Mouse (Mus musculus) forebrain, embryonic 14.5 days (tissue): ENCODE data around the gene Dpp9. TPM values are rescaled to one million over a fixed set of nuclear protein-coding genes. Genes with fewer than 3 reads are reported as not detected.
"Not testable (repeated sequence)": the region's sequence is repeated elsewhere in the genome, so short reads cannot be mapped to it uniquely, and the experiment has no call there.

ENCODE experiments used
- ATAC-seq: fragments of 200-750 bp; cut with Nextera tagmentation; 2 replicates; pipeline ENCODE4 v1.8.0; 2017; ENCODE audit warnings: mild to moderate bottlenecking, moderate library complexity
- DNase-seq: peaks from one replicate; pipeline ENCODE4 v3.0.0-alpha.2; 2015; ENCODE audit warnings: low spot score
- H3K27ac ChIP-seq: fragments of 300-500 bp; sonication (generic); 2 replicates; pipeline ENCODE4 v1.5.1; 2014; ENCODE audit warnings: low read depth, mild to moderate bottlenecking, control low read depth, low read length, moderate library complexity
- H3K27me3 ChIP-seq: fragments of 300-500 bp; sonication (generic); replicated peaks from 2 replicates; pipeline ENCODE4 v1.6.1; 2014; ENCODE audit warnings: low read length, control low read depth, mixed read lengths; ENCODE audit not compliant: control insufficient read depth, insufficient read depth
- H3K36me3 ChIP-seq: fragments of 300-500 bp; sonication (generic); 2 replicates; pipeline ENCODE4 v1.6.1; 2014; ENCODE audit warnings: low read length, control low read depth; ENCODE audit not compliant: control insufficient read depth, insufficient read depth
- H3K4me1 ChIP-seq: fragments of 300-500 bp; sonication (generic); 2 replicates; pipeline ENCODE4 v1.6.1; 2014; ENCODE audit warnings: antibody characterized with exemption, low read length, control low read depth; ENCODE audit not compliant: control insufficient read depth, insufficient read depth
- H3K4me2 ChIP-seq: fragments of 300-500 bp; sonication (generic); 2 replicates; pipeline ENCODE4 v1.6.1; 2014; ENCODE audit warnings: mild to moderate bottlenecking, control low read depth, low read length
- H3K4me3 ChIP-seq: fragments of 300-500 bp; sonication (generic); 2 replicates; pipeline ENCODE4 v1.5.1; 2014; ENCODE audit warnings: low read depth, low read length, control low read depth
- H3K9ac ChIP-seq: fragments of 300-500 bp; sonication (generic); 2 replicates; pipeline ENCODE4 v1.6.1; 2014; ENCODE audit warnings: mild to moderate bottlenecking, low read length, control low read depth, moderate library complexity
- H3K9me3 ChIP-seq: fragments of 300-500 bp; sonication (generic); replicated peaks from 2 replicates; pipeline ENCODE4 v1.6.1; 2016; ENCODE audit warnings: low read length, control low read depth, mixed read lengths; ENCODE audit not compliant: control insufficient read depth
- WGBS: fragments of 180-500 bp; shearing (Covaris S2); extraction: QIAGEN DNeasy Blood & Tissue Kit; methylation state at CpG from one replicate; pipeline ENCODE4 v1.1.7; 2014; 5-methylcytosine and 5-hydroxymethylcytosine counted together
- polyA plus RNA-seq: library from polyadenylated mRNA; unstranded; fragments of >200 nt; fragmentation: Nextera tagmentation; extraction: Ambion mirVana; gene quantifications from 2 replicates; pipeline ENCODE4 v1.2.1, GENCODE M21; 2014

Gene Dpp9
- polyA plus RNA-seq, 1 experiment from 2014 or later, result 18.3 TPM

DNA sequence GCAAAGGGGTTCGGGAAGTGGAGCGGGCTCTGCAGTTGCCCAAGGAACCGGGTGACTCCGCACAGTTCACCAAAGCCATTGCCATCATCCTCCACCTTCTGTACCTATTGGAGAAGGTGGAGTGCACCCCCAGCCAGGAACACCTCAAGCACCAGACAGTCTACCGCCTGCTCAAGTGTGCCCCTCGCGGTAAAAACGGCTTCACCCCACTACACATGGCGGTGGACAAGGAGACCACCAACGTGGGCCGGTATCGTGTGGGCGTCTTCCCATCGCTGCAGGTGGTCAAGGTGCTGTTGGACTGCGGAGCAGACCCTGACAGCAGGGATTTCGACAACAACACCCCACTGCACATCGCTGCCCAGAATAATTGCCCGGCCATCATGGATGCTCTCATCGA, 39.6 kb upstream of the Dpp9 start:
- not testable (repeated sequence) for H3K4me3 ChIP-seq, H3K27me3 ChIP-seq, DNase-seq, ATAC-seq, H3K9ac ChIP-seq, H3K27ac ChIP-seq, H3K9me3 ChIP-seq, H3K4me2 ChIP-seq, H3K4me1 ChIP-seq
- WGBS, result 96% methylated on average over 19 of the region's 19 CpGs
- peaks cover 54% of the 10 kb centered on the region for H3K36me3 ChIP-seq

GRCm38 (mm10) chr17:56257181-56257894, 38.6 kb upstream of the Dpp9 start:
- H3K27ac ChIP-seq, result no peak overlapping the region
- no peaks in the 10 kb centered on the region for H3K27me3 ChIP-seq
- peak overlapping the region; percentile 59 for H3K4me3 ChIP-seq
- 15% methylated on average over 48 of the region's 58 CpGs for WGBS
- peaks cover 45% of the 10 kb centered on the region for H3K36me3 ChIP-seq
- DNase-seq (no peak), ATAC-seq (no peak)
- peaks cover 4% of the 10 kb centered on the region for H3K4me1 ChIP-seq
- peak overlapping the region; percentile 67 for H3K9ac ChIP-seq
- H3K4me2 ChIP-seq, result peak overlapping the region; percentile 92
- no peaks in the 10 kb centered on the region for H3K9me3 ChIP-seq

DNA sequence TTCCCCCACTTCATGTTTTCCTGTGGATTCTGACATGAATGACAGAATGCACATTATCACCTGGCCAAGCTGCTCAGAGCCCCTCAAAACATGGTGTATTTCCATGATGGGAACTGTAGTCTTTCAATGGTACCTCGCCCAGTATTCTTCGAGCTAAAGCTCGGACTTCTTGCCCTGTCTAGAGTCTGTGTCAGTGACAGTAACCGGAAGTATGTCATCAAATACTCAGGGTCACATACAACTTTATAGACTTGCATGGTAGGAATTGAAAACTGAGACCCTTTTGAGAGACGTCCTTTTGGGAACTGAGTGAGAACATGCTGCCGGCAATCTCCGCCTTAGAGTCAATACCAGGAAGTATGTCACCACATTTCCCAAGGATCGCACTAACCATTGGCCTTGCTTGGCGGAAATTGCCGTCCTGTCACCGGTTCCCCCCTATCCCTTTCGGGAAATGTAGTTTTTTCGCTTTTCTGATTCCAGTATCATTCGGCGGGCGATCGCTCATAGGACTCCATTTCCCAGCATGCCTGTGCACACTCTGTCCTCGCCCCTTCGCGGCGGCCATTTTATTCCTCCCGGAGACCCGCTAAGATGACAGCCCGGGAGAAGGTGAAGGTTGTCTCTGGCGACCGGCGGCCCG, 37.7 kb upstream of the Dpp9 start, which contains the start of gene Fem1a:
TSS of gene Fem1a (plus strand) at position 572 of the 643 bp plus-strand sequence.
- ATAC-seq, result peak; percentile 92
- H3K4me2 ChIP-seq, result peak within 1 kb of the TSS; percentile 92
- peak within 1 kb of the TSS; percentile 85 for H3K27ac ChIP-seq
- no peaks in the 10 kb centered on the region for H3K27me3 ChIP-seq
- DNase-seq, result peak; percentile 100
- H3K4me1 ChIP-seq, result peaks cover 5% of the 10 kb centered on the region
- peak within 1 kb of the TSS; percentile 59 for H3K4me3 ChIP-seq
- H3K36me3 ChIP-seq, result peaks cover 35% of the 10 kb centered on the region
- H3K9ac ChIP-seq, result peak within 1 kb of the TSS; percentile 67
- H3K9me3 ChIP-seq, result no peaks in the 10 kb centered on the region
- WGBS, result under 1% methylated on average over 28 of the region's 28 CpGs

DNA sequence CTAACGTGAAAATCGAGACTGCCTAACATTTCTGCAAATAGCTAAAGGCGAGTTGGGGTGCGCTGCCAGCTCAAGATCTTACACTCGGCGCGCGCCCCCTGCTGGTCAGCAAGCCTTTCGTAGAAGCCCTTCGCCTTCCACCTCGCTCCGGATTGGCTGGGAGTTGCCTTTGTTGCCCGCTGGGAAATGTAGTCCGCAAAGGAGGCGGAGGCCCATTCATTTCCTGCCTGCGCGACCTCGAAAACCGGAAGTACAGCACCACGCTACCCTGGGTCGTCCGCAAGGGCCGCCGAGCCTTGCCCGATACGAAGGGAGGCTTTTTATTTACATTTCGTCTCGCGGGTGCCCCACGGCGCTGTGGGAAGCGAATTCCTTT, 37.1 kb upstream of the Dpp9 start:
- peak overlapping the region; percentile 54 for H3K9ac ChIP-seq
- no peaks in the 10 kb centered on the region for H3K9me3 ChIP-seq
- peak; percentile 100 for DNase-seq
- ATAC-seq, result peak; percentile 94
- H3K4me2 ChIP-seq, result peak overlapping the region; percentile 92
- peaks cover 8% of the 10 kb centered on the region for H3K4me1 ChIP-seq
- whole genome bisulfite sequencing, result under 1% methylated on average over 32 of the region's 32 CpGs
- no peaks in the 10 kb centered on the region for H3K27me3 ChIP-seq
- peaks cover 30% of the 10 kb centered on the region for H3K36me3 ChIP-seq
- peak overlapping the region; percentile 59 for H3K4me3 ChIP-seq
- H3K27ac ChIP-seq, result peak overlapping the region; percentile 85

DNA sequence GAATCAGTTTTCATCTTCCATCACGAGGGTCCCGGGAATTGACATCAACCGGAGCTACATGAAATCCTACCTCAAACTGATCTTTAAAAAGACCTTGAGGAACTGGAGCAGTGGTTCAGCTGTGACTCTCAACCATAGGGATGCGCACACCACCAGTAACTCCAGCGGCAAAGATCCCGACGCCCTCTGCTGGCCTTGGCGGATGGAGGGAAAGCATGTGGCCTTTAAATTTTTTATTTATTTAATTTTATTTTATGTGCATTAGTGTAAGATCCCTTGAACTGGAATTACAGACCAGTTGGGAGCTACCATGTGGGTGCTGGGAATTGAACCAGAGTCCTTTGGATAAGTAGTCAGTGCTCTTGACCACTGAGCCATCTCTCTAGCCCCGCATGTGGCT, 36.7 kb upstream of the Dpp9 start:
- H3K9ac ChIP-seq, result peak overlapping the region; percentile 30
- peak overlapping the region; percentile 59; the same call in 1 of the 2 replicates for H3K4me3 ChIP-seq
- peaks cover 11% of the 10 kb centered on the region for H3K4me1 ChIP-seq
- H3K4me2 ChIP-seq, result peak overlapping the region; percentile 92
- H3K27ac ChIP-seq, result 0 out of 2 replicates have a peak overlapping the region, but pooled peaks have one; percentile 22
- 18% methylated on average over 9 of the region's 9 CpGs for WGBS
- DNase-seq (peak; percentile 50), ATAC-seq (peak; percentile 11; the same call in 1 of the 2 replicates)
- H3K9me3 ChIP-seq, result no peaks in the 10 kb centered on the region
- no peaks in the 10 kb centered on the region for H3K27me3 ChIP-seq
- H3K36me3 ChIP-seq, result peaks cover 26% of the 10 kb centered on the region

DNA sequence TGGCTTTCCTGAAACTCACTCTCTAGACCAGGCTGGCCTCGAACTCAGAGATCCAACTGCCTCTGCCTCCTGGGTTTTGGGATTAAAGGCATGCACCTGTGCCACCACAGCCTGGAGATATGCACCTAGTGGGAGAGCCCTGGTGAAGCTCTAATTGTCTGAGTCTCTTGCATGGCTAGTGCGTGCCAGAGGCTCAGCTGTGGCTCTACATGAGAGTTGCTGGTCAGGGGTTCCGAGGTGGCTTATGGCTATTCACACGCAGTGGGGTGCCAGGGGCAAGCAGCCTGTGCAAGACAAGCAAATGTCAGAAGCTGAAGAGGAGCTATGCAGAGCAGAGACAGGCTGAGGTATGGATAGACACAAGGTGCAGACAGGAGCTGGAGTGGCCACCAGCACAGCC, 36.0 kb upstream of the Dpp9 start:
- no peak overlapping the region for H3K4me3 ChIP-seq
- no peak overlapping the region for H3K9ac ChIP-seq
- no peak for ATAC-seq
- no peak overlapping the region for H3K27ac ChIP-seq
- WGBS, result 75% methylated on average over 4 of the region's 4 CpGs
- H3K4me1 ChIP-seq, result peaks cover 11% of the 10 kb centered on the region
- no peaks in the 10 kb centered on the region for H3K9me3 ChIP-seq
- DNase-seq, result no peak
- no peak overlapping the region for H3K4me2 ChIP-seq
- H3K36me3 ChIP-seq, result peaks cover 19% of the 10 kb centered on the region
- H3K27me3 ChIP-seq, result no peaks in the 10 kb centered on the region

GRCm38 (mm10) chr17:56251136-56251829, 32.6 kb upstream of the Dpp9 start:
- Histone ChIP-seq H3K9ac (no peak overlapping the region), H3K27me3 (no peaks in the 10 kb centered on the region), H3K4me1 (peaks cover 7% of the 10 kb centered on the region), H3K27ac (peak overlapping the region; percentile 80), H3K36me3 (no peaks in the 10 kb centered on the region), H3K4me2 (0 out of 2 replicates have a peak overlapping the region, but pooled peaks have one; percentile 20), H3K9me3 (no peaks in the 10 kb centered on the region), H3K4me3 (peak overlapping the region; percentile 9; the same call in 1 of the 2 replicates)
- peak; percentile 86 for DNase-seq
- 19% methylated on average over 6 of the region's 6 CpGs for WGBS
- ATAC-seq, result peak; percentile 47

- Histone ChIP-seq H3K9me3 (no peaks in the 10 kb centered on the region), H3K4me1 (0 out of 2 replicates have a peak, but pooled peaks cover under 1% of the 10 kb centered on the region), H3K36me3 (no peaks in the 10 kb centered on the region), H3K27ac (no peak overlapping the region), H3K9ac (no peak overlapping the region), H3K27me3 (peaks cover 4% of the 10 kb centered on the region; the same call in 1 of the 2 replicates), H3K4me3 (no peak overlapping the region), H3K4me2 (no peak overlapping the region)
- DNase-seq (no peak), ATAC-seq (no peak)
- WGBS, result 54% methylated on average over 7 of the region's 7 CpGs
Observed at GRCm38 (mm10) chr17:56245608-56246007, 26.9 kb upstream of the Dpp9 start.
